Mouse (Mus musculus) hindbrain, embryonic 15.5 days (tissue): Measurements from ENCODE around the gene Amz2. TPM values are rescaled to one million over a fixed set of nuclear protein-coding genes. Genes with fewer than 3 reads are reported as not detected.
"Not testable (repeated sequence)": the region's sequence is repeated elsewhere in the genome, so short reads cannot be mapped to it uniquely, and the experiment has no call there.

Experiments
- ATAC-seq: fragments of 200-750 bp; cut with Nextera tagmentation; 2 replicates; pipeline ENCODE4 v1.8.0; 2017; ENCODE audit warnings: low read depth, moderate number of reproducible peaks, moderate TSS enrichment; ENCODE audit not compliant: low FRiP score
- H3K27ac ChIP-seq: fragments of 300-500 bp; sonication (generic); replicated peaks from 2 replicates; pipeline ENCODE4 v1.5.1; 2015; ENCODE audit warnings: mild to moderate bottlenecking, inconsistent platforms
- H3K27me3 ChIP-seq: fragments of 300-500 bp; sonication (generic); 2 replicates; pipeline ENCODE4 v1.6.1; 2015; ENCODE audit warnings: control low read depth, inconsistent platforms
- H3K36me3 ChIP-seq: fragments of 300-500 bp; sonication (generic); 2 replicates; pipeline ENCODE4 v1.6.1; 2015; ENCODE audit warnings: control low read depth, inconsistent platforms
- H3K4me1 ChIP-seq: fragments of 300-500 bp; sonication (generic); replicated peaks from 2 replicates; pipeline ENCODE4 v1.6.1; 2015; ENCODE audit warnings: control low read depth, inconsistent platforms
- H3K4me2 ChIP-seq: fragments of 300-500 bp; sonication (generic); 2 replicates; pipeline ENCODE4 v1.6.1; 2015; ENCODE audit warnings: moderate library complexity, mild to moderate bottlenecking, inconsistent platforms
- H3K4me3 ChIP-seq: fragments of 300-500 bp; sonication (generic); 2 replicates; pipeline ENCODE4 v1.5.1; 2015; ENCODE audit warnings: mild to moderate bottlenecking, inconsistent platforms
- H3K9ac ChIP-seq: fragments of 300-500 bp; sonication (generic); 2 replicates; pipeline ENCODE4 v1.6.1; 2015; ENCODE audit warnings: inconsistent platforms
- H3K9me3 ChIP-seq: fragments of 300-500 bp; sonication (generic); 2 replicates; pipeline ENCODE4 v1.6.1; 2016; ENCODE audit warnings: control low read depth, inconsistent platforms
- WGBS: fragments of 180-500 bp; shearing (Covaris S2); methylation state at CpG from one replicate; pipeline ENCODE4 v1.1.7; 2015; 5-methylcytosine and 5-hydroxymethylcytosine counted together
- polyA plus RNA-seq: library from polyadenylated mRNA; unstranded; fragments of >200 nt; fragmentation: Nextera tagmentation; extraction: Ambion mirVana; gene quantifications from 2 replicates; pipeline ENCODE4 v1.2.1, GENCODE M21; 2015

The Amz2 gene
- polyA plus RNA-seq, 1 experiment from 2014 or later: 54.2 TPM

- 91% methylated on average over 10 of the region's 10 CpGs for WGBS
- no peak for ATAC-seq
These were observed 62.4 kb downstream of the Amz2 start for GRCm38 (mm10) chr11:109487991-109488684.

GRCm38 (mm10) chr11:109489763-109490162 is 64.0 kb downstream of the Amz2 start:
- no peaks in the 10 kb centered on the region for H3K9me3 ChIP-seq
- ATAC-seq: no peak
- H3K36me3 ChIP-seq: no peaks in the 10 kb centered on the region
- 89% methylated on average over 2 of the region's 2 CpGs for WGBS
- no peak overlapping the region for H3K27ac ChIP-seq
- H3K9ac ChIP-seq: no peak overlapping the region
- no peaks in the 10 kb centered on the region for H3K4me1 ChIP-seq
- no peak overlapping the region for H3K4me3 ChIP-seq
- H3K4me2 ChIP-seq: no peak overlapping the region
- H3K27me3 ChIP-seq: no peaks in the 10 kb centered on the region

More at GRCm38 (mm10) chr11:109487991-109488684, 62.4 kb downstream of the Amz2 start:
- Histone ChIP-seq H3K4me2 (no peak overlapping the region), H3K4me1 (no peaks in the 10 kb centered on the region), H3K9me3 (no peaks in the 10 kb centered on the region), H3K36me3 (no peaks in the 10 kb centered on the region), H3K9ac (no peak overlapping the region), H3K4me3 (no peak overlapping the region), H3K27me3 (no peaks in the 10 kb centered on the region), H3K27ac (no peak overlapping the region)

- no peaks in the 10 kb centered on the region for H3K27me3 ChIP-seq
- H3K4me2 ChIP-seq: no peak overlapping the region
- H3K4me3 ChIP-seq: no peak overlapping the region
- 81% methylated on average over 4 of the region's 4 CpGs for WGBS
- ATAC-seq: no peak
- no peaks in the 10 kb centered on the region for H3K9me3 ChIP-seq
- H3K4me1 ChIP-seq: peaks cover 4% of the 10 kb centered on the region; the same call in 1 of the 2 replicates
- H3K9ac ChIP-seq: no peak overlapping the region
- no peak overlapping the region for H3K27ac ChIP-seq
- H3K36me3 ChIP-seq: no peaks in the 10 kb centered on the region
These were observed 66.1 kb downstream of the Amz2 start for GRCm38 (mm10) chr11:109491844-109492243.

GRCm38 (mm10) chr11:109492847-109493464 is 67.2 kb downstream of the Amz2 start:
- 74% methylated on average over 8 of the region's 8 CpGs for WGBS
- not testable (repeated sequence) for H3K27me3 ChIP-seq, H3K36me3 ChIP-seq, ATAC-seq, H3K4me2 ChIP-seq, H3K9me3 ChIP-seq, H3K27ac ChIP-seq, H3K9ac ChIP-seq, H3K4me3 ChIP-seq
- peaks cover 14% of the 10 kb centered on the region for H3K4me1 ChIP-seq

- 55% methylated on average over 24 of the region's 24 CpGs for WGBS
- no peak overlapping the region for H3K27ac ChIP-seq
These were observed 69.4 kb downstream of the Amz2 start for GRCm38 (mm10) chr11:109494890-109495770.

GRCm38 (mm10) chr11:109495771-109496474 is 70.2 kb downstream of the Amz2 start:
- Histone ChIP-seq H3K4me2 (no peak overlapping the region), H3K4me3 (no peak overlapping the region), H3K27me3 (no peaks in the 10 kb centered on the region), H3K9ac (no peak overlapping the region), H3K36me3 (no peaks in the 10 kb centered on the region), H3K4me1 (peaks cover 18% of the 10 kb centered on the region), H3K9me3 (no peaks in the 10 kb centered on the region), H3K27ac (no peak overlapping the region)
- WGBS: 55% methylated on average over 14 of the region's 14 CpGs
- ATAC-seq: no peak

More at GRCm38 (mm10) chr11:109494890-109495770, 69.4 kb downstream of the Amz2 start:
- no peak overlapping the region for H3K9ac ChIP-seq
- no peak for ATAC-seq
- no peaks in the 10 kb centered on the region for H3K9me3 ChIP-seq
- H3K27me3 ChIP-seq: no peaks in the 10 kb centered on the region
- peaks cover 18% of the 10 kb centered on the region for H3K4me1 ChIP-seq
- no peaks in the 10 kb centered on the region for H3K36me3 ChIP-seq
- H3K4me2 ChIP-seq: no peak overlapping the region
- no peak overlapping the region for H3K4me3 ChIP-seq

- Histone ChIP-seq H3K27ac (no peak overlapping the region), H3K9ac (no peak overlapping the region), H3K9me3 (no peaks in the 10 kb centered on the region), H3K4me1 (peaks cover 18% of the 10 kb centered on the region), H3K27me3 (no peaks in the 10 kb centered on the region), H3K36me3 (no peaks in the 10 kb centered on the region), H3K4me3 (no peak overlapping the region), H3K4me2 (no peak overlapping the region)
- no peak for ATAC-seq
- 77% methylated on average over 7 of the region's 7 CpGs for WGBS
These were observed 70.8 kb downstream of the Amz2 start for GRCm38 (mm10) chr11:109496475-109496993.

- Histone ChIP-seq H3K27me3 (no peaks in the 10 kb centered on the region), H3K4me1 (peaks cover 18% of the 10 kb centered on the region), H3K9me3 (no peaks in the 10 kb centered on the region), H3K9ac (no peak overlapping the region), H3K36me3 (no peaks in the 10 kb centered on the region), H3K4me3 (no peak overlapping the region), H3K4me2 (no peak overlapping the region), H3K27ac (0 out of 2 replicates have a peak overlapping the region, but pooled peaks have one; percentile 36)
- WGBS: 31% methylated on average over 6 of the region's 6 CpGs
- peak; percentile 55; the same call in 1 of the 2 replicates for ATAC-seq
These were observed 71.4 kb downstream of the Amz2 start for GRCm38 (mm10) chr11:109496996-109497714.

- ATAC-seq: no peak
- Histone ChIP-seq H3K27ac (no peak overlapping the region), H3K9ac (no peak overlapping the region), H3K4me2 (no peak overlapping the region), H3K4me1 (peaks cover 18% of the 10 kb centered on the region), H3K36me3 (no peaks in the 10 kb centered on the region), H3K4me3 (no peak overlapping the region), H3K27me3 (no peaks in the 10 kb centered on the region), H3K9me3 (no peaks in the 10 kb centered on the region)
- 63% methylated on average over 9 of the region's 9 CpGs for WGBS
These were observed 72.2 kb downstream of the Amz2 start for GRCm38 (mm10) chr11:109497990-109498389.

- no peak for ATAC-seq
- H3K9ac ChIP-seq: no peak overlapping the region
- no peak overlapping the region for H3K4me3 ChIP-seq
- no peaks in the 10 kb centered on the region for H3K36me3 ChIP-seq
- H3K27ac ChIP-seq: no peak overlapping the region
- no peaks in the 10 kb centered on the region for H3K27me3 ChIP-seq
- H3K9me3 ChIP-seq: no peaks in the 10 kb centered on the region
- 84% methylated on average over 5 of the region's 5 CpGs for WGBS
- H3K4me1 ChIP-seq: peaks cover 18% of the 10 kb centered on the region
- H3K4me2 ChIP-seq: no peak overlapping the region
These were observed 74.5 kb downstream of the Amz2 start for GRCm38 (mm10) chr11:109500206-109500605.
